Mouse (Mus musculus) macrophage (primary cell): ENCODE measurements at regions not wholly inside any gene's neighbourhood (a gene's known extent, or its start where the extent isn't known, plus 50 kb on each side); places are given as distances from the start of the nearest gene placed in this dataset.
A peak's percentile ranks its signal among the peaks of the same experiment; 100 is the strongest.

Source experiments
- H3K27ac ChIP-seq: fragments of 350-480 bp; formaldehyde crosslinking; 2 replicates; pipeline ENCODE4 v1.9.0; 2021
- H3K36me3 ChIP-seq: fragments of 350-480 bp; formaldehyde crosslinking; 2 replicates; pipeline ENCODE4 v1.9.0; 2021; ENCODE audit errors: inconsistent target
- H3K4me3 ChIP-seq: fragments of 350-480 bp; formaldehyde crosslinking; 2 replicates; pipeline ENCODE4 v1.9.0; 2021; ENCODE audit errors: inconsistent target
- H3K79me2 ChIP-seq: fragments of 350-480 bp; formaldehyde crosslinking; 2 replicates; pipeline ENCODE4 v1.9.0; 2021; ENCODE audit errors: inconsistent target
- WGBS: methylation state at CpG from one replicate; pipeline ENCODE4 v1.1.7; 2026; ENCODE audit warnings: inconsistent platforms; ENCODE audit not compliant: missing documents; 5-methylcytosine and 5-hydroxymethylcytosine counted together

- H3K4me3 ChIP-seq, result no peak overlapping the region
- no peaks in the 10 kb centered on the region for H3K79me2 ChIP-seq
- no peaks in the 10 kb centered on the region for H3K36me3 ChIP-seq
- WGBS, result 18% methylated on average over 14 of the region's 14 CpGs
- no peak overlapping the region for H3K27ac ChIP-seq
These were observed 89.3 kb upstream of the Tmpo start for GRCm38 (mm10) chr10:91270268-91270954.

- Histone ChIP-seq H3K36me3 (no peaks in the 10 kb centered on the region), H3K79me2 (no peaks in the 10 kb centered on the region)
These were observed 86.8 kb upstream of the Tmpo start for GRCm38 (mm10) chr10:91267886-91268285.

GRCm38 (mm10) chr10:91260416-91260815 is 79.3 kb upstream of the Tmpo start:
- Histone ChIP-seq H3K27ac (no peak overlapping the region), H3K4me3 (no peak overlapping the region), H3K79me2 (no peaks in the 10 kb centered on the region), H3K36me3 (no peaks in the 10 kb centered on the region)
- 92% methylated on average over 10 of the region's 10 CpGs for WGBS

More at GRCm38 (mm10) chr10:91267886-91268285, 86.8 kb upstream of the Tmpo start:
- no peak overlapping the region for H3K27ac ChIP-seq
- H3K4me3 ChIP-seq, result no peak overlapping the region
- WGBS, result 88% methylated on average over 6 of the region's 6 CpGs

- Histone ChIP-seq H3K79me2 (no peaks in the 10 kb centered on the region), H3K4me3 (no peak overlapping the region), H3K27ac (no peak overlapping the region), H3K36me3 (no peaks in the 10 kb centered on the region)
- WGBS, result 92% methylated on average over 18 of the region's 18 CpGs
These were observed 68.6 kb upstream of the Tmpo start for GRCm38 (mm10) chr10:91249681-91250195.

GRCm38 (mm10) chr10:91244297-91244696 is 63.2 kb upstream of the Tmpo start:
- H3K79me2 ChIP-seq, result no peaks in the 10 kb centered on the region
- H3K36me3 ChIP-seq, result no peaks in the 10 kb centered on the region
- WGBS, result 95% methylated on average over 3 of the region's 3 CpGs
- no peak overlapping the region for H3K27ac ChIP-seq
- no peak overlapping the region for H3K4me3 ChIP-seq

- H3K4me3 ChIP-seq, result no peak overlapping the region
- no peaks in the 10 kb centered on the region for H3K36me3 ChIP-seq
- no peaks in the 10 kb centered on the region for H3K79me2 ChIP-seq
- WGBS, result 5% methylated on average over 5 of the region's 5 CpGs
- peak overlapping the region; percentile 43 for H3K27ac ChIP-seq
These were observed 61.5 kb upstream of the Tmpo start for GRCm38 (mm10) chr10:91242491-91243046.

- H3K36me3 ChIP-seq, result no peaks in the 10 kb centered on the region
- no peaks in the 10 kb centered on the region for H3K79me2 ChIP-seq
- H3K27ac ChIP-seq, result no peak overlapping the region
- no peak overlapping the region for H3K4me3 ChIP-seq
- 86% methylated on average over 7 of the region's 7 CpGs for WGBS
These were observed 60.5 kb upstream of the Tmpo start for GRCm38 (mm10) chr10:91241611-91242005.

GRCm38 (mm10) chr10:91240856-91241610 is 59.9 kb upstream of the Tmpo start:
- WGBS, result 81% methylated on average over 10 of the region's 10 CpGs
- Histone ChIP-seq H3K4me3 (no peak overlapping the region), H3K36me3 (no peaks in the 10 kb centered on the region), H3K79me2 (no peaks in the 10 kb centered on the region), H3K27ac (no peak overlapping the region)

GRCm38 (mm10) chr10:91240320-91240719 is 59.2 kb upstream of the Tmpo start:
- 94% methylated on average over 7 of the region's 7 CpGs for WGBS
- H3K79me2 ChIP-seq, result no peaks in the 10 kb centered on the region

GRCm38 (mm10) chr10:91236844-91237243 is 55.7 kb upstream of the Tmpo start:
- no peaks in the 10 kb centered on the region for H3K79me2 ChIP-seq
- no peaks in the 10 kb centered on the region for H3K36me3 ChIP-seq
- no peak overlapping the region for H3K27ac ChIP-seq
- 26% methylated on average over 7 of the region's 7 CpGs for WGBS
- no peak overlapping the region for H3K4me3 ChIP-seq

More at GRCm38 (mm10) chr10:91240320-91240719, 59.2 kb upstream of the Tmpo start:
- Histone ChIP-seq H3K36me3 (no peaks in the 10 kb centered on the region), H3K4me3 (no peak overlapping the region), H3K27ac (no peak overlapping the region)

- Histone ChIP-seq H3K4me3 (no peak overlapping the region), H3K79me2 (no peaks in the 10 kb centered on the region), H3K36me3 (no peaks in the 10 kb centered on the region), H3K27ac (no peak overlapping the region)
- WGBS, result 29% methylated on average over 3 of the region's 3 CpGs
These were observed 53.6 kb upstream of the Tmpo start for GRCm38 (mm10) chr10:91234709-91235108.
